Mouse (Mus musculus): ENCODE results near the gene Tnnc1. TPM values are rescaled to one million over a fixed set of nuclear protein-coding genes. Genes with fewer than 3 reads are reported as not detected.
A peak's percentile ranks its signal among the peaks of the same experiment; 100 is the strongest.

Gene Tnnc1
- polyA plus RNA-seq, 1 experiment from 2014 or later = 8.1 TPM

GRCm38 (mm10) chr14:31209133-31209557 is 1.0 kb downstream of the Tnnc1 start:
- CTCF ChIA-PET = no interaction called here
- POLR2A ChIA-PET = no interaction called here
- in situ Hi-C loops (cut with MboI; ENCODE audit: low pct_unique_long_range_greater_than_20kb) = no loop called here
- ATAC-seq (no peak), DNase-seq (ENCODE audit: low read depth, low spot score) (no peak)
- TF ChIP-seq CTCF (IDR thresholded peaks at IDR 0.05) = no peak
- no peaks in the 10 kb centered on the region for H3K27me3 ChIP-seq

- POLR2A ChIA-PET = interaction anchor here (1.5 kb wide), 1 partner anchor 14 kb away, joined by 3 read pairs; no protein-coding TSS in a partner anchor
- no peak for TF ChIP-seq CTCF (IDR thresholded peaks at IDR 0.05)
- in situ Hi-C loops (cut with MboI; ENCODE audit: low pct_unique_long_range_greater_than_20kb) = no loop called here
- DNase-seq (ENCODE audit: low read depth, low spot score) (no peak), ATAC-seq (no peak)
- CTCF ChIA-PET = interaction anchor here (1.2 kb wide), 1 partner anchor 19 kb away, joined by 3 read pairs; no protein-coding TSS in a partner anchor
- no peaks in the 10 kb centered on the region for H3K27me3 ChIP-seq
Observed at GRCm38 (mm10) chr14:31211854-31212253, 3.7 kb downstream of the Tnnc1 start.

- in situ Hi-C loops (cut with MboI; ENCODE audit: low pct_unique_long_range_greater_than_20kb) = no loop called here
- ChIA-PET POLR2A (interaction anchor here (1.5 kb wide), 1 partner anchor 13 kb away, joined by 3 read pairs; no protein-coding TSS in a partner anchor), CTCF (interaction anchor here (1.2 to 1.6 kb wide), 2 partner anchors 19 to 21 kb away, joined by 3 read pairs; no protein-coding TSS in a partner anchor)
- DNase-seq (ENCODE audit: low read depth, low spot score) = no peak
- no peak for TF ChIP-seq CTCF (IDR thresholded peaks at IDR 0.05)
- ATAC-seq = no peak
- no peaks in the 10 kb centered on the region for H3K27me3 ChIP-seq
Observed at GRCm38 (mm10) chr14:31212499-31212898, 4.4 kb downstream of the Tnnc1 start.

GRCm38 (mm10) chr14:31213868-31214267 is 5.8 kb downstream of the Tnnc1 start:
- DNase-seq (ENCODE audit: low read depth, low spot score) (no peak), ATAC-seq (no peak)
- ChIA-PET CTCF (interaction anchor here (1.1 to 1.6 kb wide), 4 partner anchors 16 to 35 kb away, joined by 3 to 5 read pairs (median 3); no protein-coding TSS in a partner anchor), POLR2A (no interaction called here)
- H3K27me3 ChIP-seq = no peaks in the 10 kb centered on the region
- in situ Hi-C loops (cut with MboI; ENCODE audit: low pct_unique_long_range_greater_than_20kb) = no loop called here
- no peak for TF ChIP-seq CTCF (IDR thresholded peaks at IDR 0.05)

- ATAC-seq = no peak
- ChIA-PET POLR2A (no interaction called here), CTCF (interaction anchor here (1.1 to 1.9 kb wide), 4 partner anchors 9 to 22 kb away, joined by 4 to 10 read pairs (median 5); no protein-coding TSS in a partner anchor)
- in situ Hi-C loops (cut with MboI; ENCODE audit: low pct_unique_long_range_greater_than_20kb) = no loop called here
- H3K27me3 ChIP-seq = no peaks in the 10 kb centered on the region
- no peak for TF ChIP-seq CTCF (IDR thresholded peaks at IDR 0.05)
- DNase-seq (ENCODE audit: low read depth, low spot score) = no peak
Observed at GRCm38 (mm10) chr14:31214684-31215083, 6.6 kb downstream of the Tnnc1 start.

- TF ChIP-seq CTCF (IDR thresholded peaks at IDR 0.05) = no peak
- CTCF ChIA-PET = interaction anchor here (1.0 to 1.9 kb wide), 8 partner anchors 8 to 23 kb away, joined by 3 to 10 read pairs (median 4); partner anchors contain the start of gene Tnnc1
- in situ Hi-C loops (cut with MboI; ENCODE audit: low pct_unique_long_range_greater_than_20kb) = no loop called here
- ATAC-seq (no peak), DNase-seq (ENCODE audit: low read depth, low spot score) (no peak)
- H3K27me3 ChIP-seq = no peaks in the 10 kb centered on the region
- POLR2A ChIA-PET = interaction anchor here (1.1 to 1.3 kb wide), 2 partner anchors 21 to 35 kb away, joined by 3 to 5 read pairs; partner anchors contain the start of genes Bap1 and Phf7
Observed at GRCm38 (mm10) chr14:31215157-31216002, 7.3 kb downstream of the Tnnc1 start.

- no peak for ATAC-seq
- ChIA-PET POLR2A (interaction anchor here (1.1 kb wide), 1 partner anchor 34 kb away, joined by 3 read pairs; the partner anchor contains the start of genes Bap1 and Phf7), CTCF (interaction anchor here (0.7 to 1.9 kb wide), 6 partner anchors 9 to 20 kb away, joined by 3 to 6 read pairs (median 4); partner anchors contain the start of gene Tnnc1)
- no peak for TF ChIP-seq CTCF (IDR thresholded peaks at IDR 0.05)
- no peak for DNase-seq (ENCODE audit: low read depth, low spot score)
- no peaks in the 10 kb centered on the region for H3K27me3 ChIP-seq
- in situ Hi-C loops (cut with MboI; ENCODE audit: low pct_unique_long_range_greater_than_20kb) = no loop called here
Observed at GRCm38 (mm10) chr14:31216846-31217245, 8.7 kb downstream of the Tnnc1 start, which contains the start of gene Nisch. TSS of gene Nisch (minus strand) at chr14:31216946.

GRCm38 (mm10) chr14:31217666-31218065 is 9.6 kb downstream of the Tnnc1 start, which contains the start of gene Sema3g:
TSS of gene Sema3g (plus strand) at chr14:31217860.
- ChIA-PET CTCF (interaction anchor here (0.7 to 1.2 kb wide), 5 partner anchors 9 to 22 kb away, joined by 3 to 6 read pairs (median 3); partner anchors contain the start of gene Tnnc1), POLR2A (no interaction called here)
- H3K27me3 ChIP-seq = no peaks in the 10 kb centered on the region
- in situ Hi-C loops (cut with MboI; ENCODE audit: low pct_unique_long_range_greater_than_20kb) = no loop called here
- no peak for TF ChIP-seq CTCF (IDR thresholded peaks at IDR 0.05)
- DNase-seq (ENCODE audit: low read depth, low spot score) (no peak), ATAC-seq (peak; percentile 60)

- CTCF ChIA-PET = interaction anchor here (0.7 to 1.9 kb wide), 7 partner anchors 9 to 201 kb away, joined by 3 to 6 read pairs (median 3); partner anchors contain the start of genes Sema3g and Tnnc1
- in situ Hi-C loops (cut with MboI; ENCODE audit: low pct_unique_long_range_greater_than_20kb) = no loop called here
- POLR2A ChIA-PET = no interaction called here
- TF ChIP-seq CTCF (IDR thresholded peaks at IDR 0.05) = no peak
- ATAC-seq (peak; percentile 82), DNase-seq (ENCODE audit: low read depth, low spot score) (peak; percentile 83)
- H3K27me3 ChIP-seq = no peaks in the 10 kb centered on the region
Observed at GRCm38 (mm10) chr14:31226978-31227377, 18.9 kb downstream of the Tnnc1 start.

- TF ChIP-seq CTCF (IDR thresholded peaks at IDR 0.05) = no peak
- in situ Hi-C loops (cut with MboI; ENCODE audit: low pct_unique_long_range_greater_than_20kb) = no loop called here
- POLR2A ChIA-PET = no interaction called here
- H3K27me3 ChIP-seq = no peaks in the 10 kb centered on the region
- DNase-seq (ENCODE audit: low read depth, low spot score) = no peak
- CTCF ChIA-PET = interaction anchor here (0.7 to 1.9 kb wide), 2 partner anchors 11 to 21 kb away, joined by 3 to 6 read pairs; partner anchors contain the start of gene Sema3g
- ATAC-seq = no peak
Observed at GRCm38 (mm10) chr14:31228234-31228633, 20.1 kb downstream of the Tnnc1 start.
